Mouse (Mus musculus): ENCODE measurements around the gene Tmem132c.
"Not testable (repeated sequence)": the region's sequence is repeated elsewhere in the genome, so short reads cannot be mapped to it uniquely, and the experiment has no call there.

Gene Tmem132c

GRCm38 (mm10) chr5:127341158-127341557 lies 99.5 kb downstream of the Tmem132c start:
- no peak for DNase-seq (ENCODE audit: low read depth, low spot score)

DNA sequence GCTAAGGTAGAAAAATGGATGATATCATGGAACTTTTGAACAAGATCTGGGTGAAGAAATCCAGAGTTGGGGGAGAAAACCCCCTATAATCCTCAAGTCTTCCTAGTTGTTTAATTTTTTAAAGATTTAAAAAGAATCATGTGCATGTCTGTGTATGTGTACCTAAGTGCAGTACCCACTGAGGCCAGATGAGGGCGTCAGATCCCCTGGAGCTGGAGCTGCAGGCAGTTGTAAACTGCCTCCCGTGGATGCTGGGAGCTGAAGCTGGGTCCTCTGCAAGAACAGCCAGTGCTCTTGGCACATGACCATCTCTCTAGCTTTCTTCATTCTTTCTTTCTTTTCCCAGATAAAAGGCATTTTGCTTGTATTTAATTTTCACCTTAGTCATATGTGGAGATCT lies 103.1 kb downstream of the Tmem132c start:
- no peak for DNase-seq (ENCODE audit: low read depth, low spot score)

- no peak for DNase-seq (ENCODE audit: low read depth, low spot score)
Observed at GRCm38 (mm10) chr5:127346364-127346763, 104.8 kb downstream of the Tmem132c start.

DNA sequence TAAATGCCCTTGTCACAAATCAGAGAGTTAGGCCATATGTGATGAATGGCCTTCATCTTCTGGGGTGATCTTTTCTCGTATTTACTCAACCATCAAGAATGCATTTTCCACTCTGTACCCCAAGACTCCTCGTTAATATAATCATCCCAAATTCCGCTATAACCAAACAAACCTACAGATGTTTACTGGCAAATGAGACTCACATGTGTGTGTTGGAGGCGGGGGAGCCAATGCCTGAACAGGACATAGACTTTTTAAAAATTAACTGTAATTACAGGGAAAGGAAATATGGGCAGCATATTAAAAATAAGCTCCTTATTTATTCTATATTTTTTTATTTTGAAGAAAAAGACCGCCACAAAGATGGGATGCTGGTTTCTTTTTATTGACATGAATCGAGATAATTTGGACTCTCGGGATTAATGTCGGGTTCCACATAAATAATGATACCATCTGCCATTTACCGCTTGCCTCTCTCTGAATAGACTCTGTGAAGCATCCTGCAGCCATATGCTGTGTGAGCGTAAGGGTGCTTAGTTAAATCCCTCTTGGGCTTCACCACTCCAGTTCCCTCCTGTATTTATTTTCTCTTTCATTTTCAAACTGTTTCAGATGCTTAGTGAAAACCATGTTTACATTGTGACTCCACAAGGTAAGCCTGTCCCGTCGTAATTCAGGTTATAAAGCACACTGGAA lies 105.6 kb downstream of the Tmem132c start:
- no peak for DNase-seq (ENCODE audit: low read depth, low spot score)

GRCm38 (mm10) chr5:127349221-127350065 lies 107.8 kb downstream of the Tmem132c start:
- no peak for DNase-seq (ENCODE audit: low read depth, low spot score)

DNA sequence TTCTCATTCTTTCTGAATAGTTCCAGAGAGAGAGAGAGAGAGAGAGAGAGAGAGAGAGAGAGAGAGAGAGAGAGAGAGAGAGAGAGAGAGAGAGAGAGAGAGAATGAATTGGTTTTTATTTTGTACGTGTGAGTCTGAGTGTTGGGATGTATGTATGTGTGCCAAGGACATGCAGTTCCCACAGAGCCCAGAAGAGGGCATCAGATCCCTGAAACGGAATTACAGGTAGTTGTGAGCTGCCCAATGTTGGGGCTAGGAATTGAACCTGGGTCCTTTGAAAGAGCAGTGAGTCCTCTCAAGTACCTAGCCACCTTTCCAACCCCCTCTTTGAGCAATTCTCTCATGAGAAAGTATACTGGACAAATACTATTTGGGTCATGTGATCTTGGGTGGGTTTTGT lies 111.4 kb downstream of the Tmem132c start:
- DNase-seq (ENCODE audit: low read depth, low spot score), result no peak

DNA sequence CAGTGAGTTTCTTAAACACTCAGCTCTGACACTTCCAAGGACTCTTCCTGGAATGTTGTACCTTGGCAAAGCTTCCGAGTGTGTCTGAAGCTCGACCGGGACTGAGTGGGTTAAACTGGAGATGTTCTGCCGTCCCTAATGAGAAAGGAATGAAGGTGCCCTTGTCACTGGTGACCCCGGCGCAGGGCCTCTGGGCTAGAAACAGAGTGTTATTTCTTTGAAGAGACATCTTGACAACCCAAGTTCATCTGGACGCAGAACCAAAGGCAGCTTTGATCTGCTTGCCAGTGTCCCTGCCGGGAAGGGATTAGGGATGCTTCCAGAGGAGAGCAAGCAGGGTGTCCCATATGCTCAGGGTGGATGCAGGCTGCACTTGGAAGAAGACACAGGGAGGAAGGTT lies 114.2 kb downstream of the Tmem132c start:
- no peak for DNase-seq (ENCODE audit: low read depth, low spot score)

GRCm38 (mm10) chr5:127357878-127358277 lies 116.3 kb downstream of the Tmem132c start:
- not testable (repeated sequence) for DNase-seq (ENCODE audit: low read depth, low spot score)

GRCm38 (mm10) chr5:127361145-127361544 lies 119.5 kb downstream of the Tmem132c start:
- DNase-seq (ENCODE audit: low read depth, low spot score), result no peak

GRCm38 (mm10) chr5:127365061-127365460 lies 123.5 kb downstream of the Tmem132c start:
- no peak for DNase-seq (ENCODE audit: low read depth, low spot score)

DNA sequence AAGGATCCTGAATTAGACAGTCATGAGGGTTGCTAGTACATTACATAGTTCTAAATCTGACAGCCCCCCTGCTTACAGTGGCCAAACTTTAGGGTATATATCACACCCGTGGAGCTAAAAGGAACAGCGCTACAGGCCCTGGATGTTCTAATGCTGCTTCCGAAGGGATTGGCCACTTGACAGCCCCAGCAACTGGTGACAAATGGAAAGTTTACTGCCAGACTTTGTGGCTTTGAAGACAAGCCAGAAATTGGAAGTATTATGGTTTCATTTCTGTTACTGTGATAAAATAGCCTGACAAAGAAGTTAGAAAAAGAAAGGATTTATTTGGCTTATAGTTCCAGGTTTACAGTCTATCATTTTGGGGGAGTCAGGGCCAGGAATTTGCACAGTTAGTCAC lies 126.6 kb downstream of the Tmem132c start:
- no peak for DNase-seq (ENCODE audit: low read depth, low spot score)

DNA sequence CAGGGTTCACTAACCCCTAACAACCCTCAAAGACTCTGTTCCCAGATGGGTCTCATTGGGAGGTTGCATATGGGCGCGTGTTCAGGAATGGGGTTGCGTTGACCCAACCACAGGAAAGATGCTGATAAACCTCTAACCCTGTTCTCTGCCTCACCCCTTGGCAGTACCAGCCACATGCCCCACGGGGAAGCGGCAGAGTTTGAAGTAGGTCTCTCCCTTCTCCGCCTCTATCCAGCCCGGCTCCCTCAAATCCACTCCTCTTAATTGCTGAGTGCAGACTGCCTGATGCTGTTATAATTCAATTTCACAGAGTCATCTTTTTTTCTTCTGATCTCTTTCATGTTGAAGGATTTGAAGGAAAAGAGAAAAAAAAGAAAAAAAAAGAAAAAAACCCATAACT lies 128.2 kb downstream of the Tmem132c start:
- DNase-seq (ENCODE audit: low read depth, low spot score), result no peak

GRCm38 (mm10) chr5:127370503-127370902 lies 128.9 kb downstream of the Tmem132c start:
- DNase-seq (ENCODE audit: low read depth, low spot score), result no peak

DNA sequence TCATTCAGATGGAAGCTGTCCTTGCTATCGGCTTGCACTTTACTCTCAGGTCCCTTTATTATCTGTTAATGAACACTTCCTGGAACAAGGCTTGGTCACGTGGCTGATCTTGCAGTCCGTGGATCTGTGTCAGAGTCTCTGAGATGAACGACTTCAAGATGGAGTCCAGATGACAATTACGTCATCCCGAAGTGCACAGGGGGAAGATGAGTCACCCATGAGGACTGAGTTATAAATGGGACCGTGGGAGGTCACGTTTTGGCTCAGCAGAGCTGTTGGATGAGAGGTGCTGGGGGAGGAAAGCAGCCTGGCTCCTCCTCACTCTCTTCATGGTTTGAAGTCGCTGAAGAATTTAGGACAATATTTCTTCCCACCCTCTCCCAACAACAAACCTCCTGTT lies 132.6 kb downstream of the Tmem132c start:
- no peak for DNase-seq (ENCODE audit: low read depth, low spot score)

DNA sequence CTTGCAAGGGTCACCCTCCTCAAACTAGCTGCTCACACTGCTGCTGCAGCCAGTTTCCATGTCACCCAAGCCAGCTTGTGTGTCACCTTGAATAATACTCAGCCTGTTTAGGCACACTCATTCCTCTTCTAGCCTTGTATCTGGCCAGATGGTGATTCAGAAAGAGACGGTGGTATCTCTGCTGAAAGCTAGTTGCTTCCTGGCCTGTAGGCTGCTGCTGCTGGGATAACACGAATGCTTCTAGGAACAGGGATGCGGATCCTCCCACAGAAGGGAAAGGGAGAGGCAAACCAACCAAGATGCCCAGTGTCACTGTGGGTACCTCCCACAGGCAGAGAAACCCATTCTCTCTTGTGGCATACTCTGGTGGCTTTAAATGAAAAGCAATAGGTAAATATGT lies 134.0 kb downstream of the Tmem132c start:
- no peak for DNase-seq (ENCODE audit: low read depth, low spot score)

DNA sequence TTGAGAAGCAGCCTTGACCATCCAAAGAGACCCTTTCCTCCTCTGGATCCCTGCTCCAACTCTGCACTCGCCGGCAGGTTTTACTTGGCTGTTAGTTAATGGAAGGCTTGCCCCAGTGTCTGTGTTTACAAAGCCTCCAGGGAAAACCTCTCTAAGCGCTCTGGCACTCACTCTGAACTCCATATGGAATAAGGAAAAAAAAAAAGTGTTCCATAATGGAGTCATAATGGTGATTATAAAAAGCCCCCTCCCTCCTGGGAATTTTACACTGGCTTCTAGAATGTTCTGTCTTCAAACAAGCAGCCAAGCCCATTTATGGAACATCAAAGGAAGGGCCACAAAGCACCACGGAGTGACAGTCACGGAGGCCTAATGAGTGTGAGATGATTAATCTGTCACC lies 136.9 kb downstream of the Tmem132c start:
- no peak for DNase-seq (ENCODE audit: low read depth, low spot score)

DNA sequence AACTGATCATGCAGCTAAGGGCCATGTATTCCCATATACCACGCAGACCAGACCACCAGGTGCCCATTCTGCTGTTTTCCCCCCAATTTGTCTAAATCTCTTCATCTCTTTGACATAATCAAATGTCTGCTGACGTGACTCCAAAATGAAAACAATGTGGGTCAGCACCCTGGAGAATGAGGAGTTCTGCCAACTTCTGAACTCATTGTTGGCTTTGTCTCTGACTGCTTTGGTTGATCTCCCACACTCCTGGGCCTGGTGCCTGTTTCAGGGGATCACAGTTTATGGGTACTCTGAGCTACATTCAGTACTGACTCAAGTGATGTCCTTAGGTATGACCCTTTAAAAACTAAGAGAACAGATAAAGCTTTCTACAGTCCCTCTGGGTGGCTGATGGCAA lies 137.7 kb downstream of the Tmem132c start:
- DNase-seq (ENCODE audit: low read depth, low spot score), result no peak

GRCm38 (mm10) chr5:127381216-127381615 lies 139.6 kb downstream of the Tmem132c start:
- no peak for DNase-seq (ENCODE audit: low read depth, low spot score)

GRCm38 (mm10) chr5:127382571-127382970 lies 141.0 kb downstream of the Tmem132c start:
- no peak for DNase-seq (ENCODE audit: low read depth, low spot score)

GRCm38 (mm10) chr5:127391187-127391586 lies 149.6 kb downstream of the Tmem132c start:
- no peak for DNase-seq (ENCODE audit: low read depth, low spot score)

GRCm38 (mm10) chr5:127396889-127397288 lies 155.3 kb downstream of the Tmem132c start:
- no peak for DNase-seq (ENCODE audit: low read depth, low spot score)

- no peak for DNase-seq (ENCODE audit: low read depth, low spot score)
Observed at GRCm38 (mm10) chr5:127398010-127398409, 156.4 kb downstream of the Tmem132c start.

- no peak for DNase-seq (ENCODE audit: low read depth, low spot score)
Observed at GRCm38 (mm10) chr5:127405391-127406000, 163.9 kb downstream of the Tmem132c start.
